Mouse (Mus musculus): ENCODE data around the gene Gm572. TPM values are rescaled to one million over a fixed set of nuclear protein-coding genes. Genes with fewer than 3 reads are reported as not detected.

Gm572 gene
- polyA plus RNA-seq, 1 experiment from 2014 or later: not detected

- no peak for DNase-seq (ENCODE audit: low spot score)
These were observed 20.2 kb downstream of the Gm572 start for GRCm38 (mm10) chr4:148663326-148663725.

GRCm38 (mm10) chr4:148664021-148664420, 20.9 kb downstream of the Gm572 start:
- DNase-seq (ENCODE audit: low spot score): no peak

DNA sequence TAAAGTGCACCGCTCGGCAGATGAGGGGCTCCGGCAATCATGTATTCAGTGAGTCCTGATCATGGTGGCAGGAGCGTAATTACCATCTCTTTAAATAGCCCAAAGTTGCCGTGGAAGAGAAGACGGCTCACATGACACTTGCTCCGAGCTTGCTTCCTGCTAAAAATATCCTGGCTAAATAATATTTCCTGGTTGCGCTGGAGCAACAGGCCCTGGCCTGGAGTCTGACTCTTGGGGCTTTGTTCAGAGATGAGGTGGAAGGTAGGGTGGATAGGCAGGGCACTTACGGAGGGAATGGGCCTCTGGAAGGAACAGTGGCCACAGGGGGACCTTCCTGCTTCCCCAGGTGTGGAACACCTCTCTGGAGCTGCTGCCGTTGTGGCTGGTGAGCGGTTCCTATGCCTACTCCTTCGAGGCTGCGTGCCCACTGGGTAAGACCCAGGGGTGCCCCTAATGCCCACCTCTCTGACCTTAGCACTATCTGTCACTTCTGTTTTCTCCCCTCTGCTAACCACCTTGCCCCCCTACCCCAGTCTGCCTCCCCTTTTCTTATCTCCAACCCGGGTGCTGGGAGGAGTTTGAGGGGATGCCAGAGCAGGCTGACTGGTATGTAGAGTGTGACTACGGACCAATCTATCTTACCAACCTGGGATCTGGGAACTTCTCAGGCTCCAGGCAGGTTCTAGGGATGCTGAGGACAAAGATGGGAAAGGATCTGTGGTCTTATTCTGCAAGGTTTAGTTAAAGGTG, 24.1 kb downstream of the Gm572 start:
- DNase-seq (ENCODE audit: low spot score): no peak

GRCm38 (mm10) chr4:148671230-148671947, 28.3 kb downstream of the Gm572 start:
- no peak for DNase-seq (ENCODE audit: low spot score)

GRCm38 (mm10) chr4:148675043-148675442, 31.9 kb downstream of the Gm572 start:
- DNase-seq (ENCODE audit: low spot score): no peak

- DNase-seq (ENCODE audit: low spot score): no peak
These were observed 33.3 kb downstream of the Gm572 start for GRCm38 (mm10) chr4:148676188-148676960.

GRCm38 (mm10) chr4:148676961-148677637, 34.0 kb downstream of the Gm572 start:
- DNase-seq (ENCODE audit: low spot score): no peak

DNA sequence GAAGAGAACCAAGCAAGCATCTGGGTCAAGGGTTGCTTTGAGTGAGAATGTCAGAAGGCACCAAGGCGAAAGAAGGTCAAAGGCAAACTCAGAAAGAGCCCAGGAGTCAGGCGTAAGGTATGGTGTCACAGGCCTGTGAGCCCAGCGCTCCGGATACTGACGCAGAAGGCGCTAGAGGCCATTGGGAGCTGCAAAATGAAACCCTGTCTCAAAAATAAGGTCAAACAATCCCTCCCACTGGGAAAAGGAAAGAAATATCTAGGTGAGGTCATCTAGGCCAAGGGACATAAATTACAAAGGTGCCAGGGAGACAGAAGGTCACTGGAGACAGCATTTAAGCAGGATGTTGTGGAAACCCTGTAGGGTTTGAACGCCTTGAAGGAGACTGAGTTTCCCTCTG, 35.0 kb downstream of the Gm572 start:
- no peak for DNase-seq (ENCODE audit: low spot score)

- no peak for DNase-seq (ENCODE audit: low spot score)
These were observed 37.5 kb downstream of the Gm572 start for GRCm38 (mm10) chr4:148680505-148681067.

DNA sequence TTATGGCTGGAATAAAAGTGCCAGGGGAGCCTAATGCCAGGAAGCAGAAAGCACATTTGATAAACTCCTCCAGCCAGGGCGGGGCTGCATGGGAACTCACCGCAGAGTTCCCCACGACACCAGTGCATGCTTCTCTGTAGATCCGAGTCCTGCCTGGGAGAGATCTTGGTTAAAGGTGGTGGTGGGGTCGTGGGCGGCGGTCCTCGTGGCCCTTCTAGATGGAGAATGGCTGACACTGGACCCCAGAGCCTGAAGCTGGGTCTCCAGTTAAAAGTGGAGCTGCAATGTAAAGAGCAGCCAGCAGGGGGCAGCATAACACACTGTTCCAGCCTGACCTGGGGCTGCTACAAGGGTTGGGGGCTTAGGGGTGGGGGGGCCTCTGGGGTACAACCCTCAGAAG, 38.3 kb downstream of the Gm572 start:
- DNase-seq (ENCODE audit: low spot score): peak; percentile 72

GRCm38 (mm10) chr4:148682961-148683360, 39.8 kb downstream of the Gm572 start:
- DNase-seq (ENCODE audit: low spot score): peak; percentile 27

- peak; percentile 87 for DNase-seq (ENCODE audit: low spot score)
These were observed 40.4 kb downstream of the Gm572 start for GRCm38 (mm10) chr4:148683539-148683938.

GRCm38 (mm10) chr4:148686491-148686941, 43.4 kb downstream of the Gm572 start:
- no peak for DNase-seq (ENCODE audit: low spot score)

GRCm38 (mm10) chr4:148688091-148688490, 45.0 kb downstream of the Gm572 start:
- DNase-seq (ENCODE audit: low spot score): no peak

GRCm38 (mm10) chr4:148691185-148691584, 48.1 kb downstream of the Gm572 start:
- DNase-seq (ENCODE audit: low spot score): no peak

GRCm38 (mm10) chr4:148693417-148693959, 50.4 kb downstream of the Gm572 start:
- DNase-seq (ENCODE audit: low spot score): no peak

- peak; percentile 40 for DNase-seq (ENCODE audit: low spot score)
These were observed 61.6 kb downstream of the Gm572 start for GRCm38 (mm10) chr4:148704756-148705155.

DNA sequence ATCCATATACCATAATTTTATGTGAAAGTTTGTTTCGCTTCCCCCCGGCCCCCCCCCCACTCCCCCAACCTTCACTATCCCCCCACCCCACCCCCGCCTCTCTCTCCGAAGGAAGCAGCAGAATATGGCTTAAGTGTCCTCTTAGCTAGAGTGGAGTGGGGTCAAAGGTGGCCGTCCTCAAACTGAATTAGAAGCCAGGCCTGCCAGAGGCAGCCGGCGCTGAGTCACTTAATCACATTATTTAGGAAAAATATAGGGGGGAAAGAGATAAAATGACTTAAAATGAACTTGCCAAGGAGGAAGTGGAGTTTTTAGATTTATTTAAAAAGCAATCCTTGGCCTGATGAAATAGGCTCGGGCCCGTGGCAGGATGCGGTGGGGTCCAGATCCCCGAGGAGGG, 65.7 kb downstream of the Gm572 start:
- DNase-seq (ENCODE audit: low spot score): no peak

DNA sequence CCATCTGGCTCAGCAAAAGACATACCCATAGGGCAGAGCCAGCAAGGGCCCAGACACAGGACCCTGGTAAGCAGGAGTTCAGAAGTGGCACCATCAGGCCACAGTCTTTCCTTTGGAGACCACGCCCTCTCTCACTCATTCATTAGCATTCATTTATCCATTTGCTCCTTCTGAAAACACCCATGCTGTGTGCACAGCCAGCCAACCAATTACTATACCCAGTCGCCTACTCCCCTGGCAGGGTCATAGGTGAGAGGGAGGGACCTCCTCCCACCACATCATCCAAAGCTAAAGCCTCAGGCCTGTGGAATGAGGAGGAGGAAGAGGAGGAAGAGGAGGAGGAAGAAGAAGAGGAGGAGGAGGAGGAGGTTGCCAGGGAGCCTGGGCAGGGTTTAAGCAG, 67.3 kb downstream of the Gm572 start:
- no peak for DNase-seq (ENCODE audit: low spot score)

DNA sequence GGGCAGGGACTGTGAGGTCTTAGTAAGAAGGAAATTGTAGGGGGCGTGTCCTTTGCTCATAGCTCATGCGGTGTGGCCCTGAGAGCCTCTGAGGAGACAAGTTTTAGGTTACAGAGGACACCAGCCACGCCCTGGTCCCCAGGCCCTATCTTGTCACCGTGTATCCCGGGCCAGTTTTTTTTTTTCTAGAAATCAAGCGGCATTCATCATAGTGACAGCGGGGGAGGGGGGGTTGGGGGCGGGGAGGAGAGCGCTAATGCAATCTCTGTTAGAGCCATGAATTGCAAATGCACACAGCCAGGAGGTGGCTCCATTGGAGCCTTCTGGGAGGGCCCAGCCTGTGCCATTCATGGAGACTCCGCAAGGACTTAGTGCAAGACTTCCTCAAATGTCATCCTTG, 68.2 kb downstream of the Gm572 start:
- DNase-seq (ENCODE audit: low spot score): no peak

DNA sequence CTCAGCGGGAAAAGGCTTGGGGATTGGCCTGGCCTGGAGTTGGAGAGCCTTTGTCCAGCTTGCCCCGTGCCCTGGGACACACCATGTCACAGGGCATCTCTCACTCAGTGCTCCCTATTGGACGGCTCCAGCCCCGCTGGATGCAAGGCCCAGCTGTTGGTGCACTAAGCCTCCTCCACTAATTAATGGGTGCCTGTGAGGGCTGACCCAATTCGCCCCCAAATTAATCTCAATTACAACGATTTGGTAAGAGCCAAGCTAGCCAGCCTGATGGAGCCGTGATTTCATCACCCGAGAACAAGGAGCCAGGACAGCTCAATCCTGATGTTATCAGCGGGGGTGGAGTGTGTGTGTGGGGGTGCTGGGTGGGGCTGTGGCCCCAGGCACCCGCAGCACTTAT, 69.5 kb downstream of the Gm572 start:
- no peak for DNase-seq (ENCODE audit: low spot score)
